Mouse (Mus musculus): ENCODE data around the gene Atg14. TPM values are rescaled to one million over a fixed set of nuclear protein-coding genes. Genes with fewer than 3 reads are reported as not detected.

Gene Atg14
- polyA plus RNA-seq, 1 experiment from 2014 or later, result 17.0 TPM

DNA sequence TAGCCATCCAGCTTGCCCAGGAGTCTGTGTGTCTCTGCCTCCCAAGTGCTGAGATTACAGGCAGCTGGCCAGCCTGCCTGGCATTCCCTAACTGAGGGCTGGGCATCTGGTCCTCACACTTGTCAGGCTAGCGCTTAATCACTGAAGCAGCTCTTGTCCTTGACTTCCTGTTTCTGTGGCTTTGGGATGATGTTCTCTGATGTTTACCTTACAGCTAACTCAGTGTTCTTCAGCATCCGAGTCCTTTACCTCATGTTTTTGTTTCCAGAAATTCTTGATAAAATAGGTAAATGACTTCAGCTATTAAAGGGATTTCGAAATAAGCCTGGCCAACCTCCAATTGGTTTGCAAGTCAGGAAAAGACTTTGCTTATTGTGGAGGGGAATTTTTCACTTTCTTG, 66.4 kb downstream of the Atg14 start:
- no peaks in the 10 kb centered on the region for H3K27me3 ChIP-seq
- H3K9ac ChIP-seq, result no peak overlapping the region
- no peaks in the 10 kb centered on the region for H3K4me1 ChIP-seq
- no peak overlapping the region for H3K27ac ChIP-seq (replicated peaks)
- no peaks in the 10 kb centered on the region for H3K9me3 ChIP-seq (replicated peaks)
- H3K36me3 ChIP-seq, result peaks cover 6% of the 10 kb centered on the region; the same call in 1 of the 2 replicates
- 82% methylated on average over 3 of the region's 3 CpGs for WGBS
- H3K4me2 ChIP-seq (replicated peaks), result no peak overlapping the region
- no peak overlapping the region for H3K4me3 ChIP-seq (replicated peaks)
- no peak for ATAC-seq (ENCODE audit: insufficient number of reproducible peaks, low FRiP score, low TSS enrichment, low read depth)

DNA sequence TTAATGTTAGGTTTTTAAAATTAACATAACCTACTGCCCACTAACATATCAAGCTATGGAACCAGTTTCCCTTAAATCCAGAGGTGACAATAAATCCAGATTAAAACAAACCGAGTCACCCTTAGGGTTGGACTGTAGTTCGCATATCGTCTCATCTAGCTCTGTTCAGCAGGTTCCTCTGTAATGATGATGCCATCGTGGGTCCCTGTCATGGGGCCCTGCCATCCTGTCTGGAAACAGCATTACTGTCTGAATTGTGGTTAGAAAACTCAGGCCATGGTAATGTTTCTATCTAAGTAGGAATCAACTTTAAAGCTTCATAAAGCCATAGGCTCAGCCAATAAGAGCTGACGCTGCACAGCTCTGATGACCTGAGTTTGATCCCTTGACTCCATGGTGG, 71.8 kb downstream of the Atg14 start:
- H3K27me3 ChIP-seq, result no peaks in the 10 kb centered on the region
- 52% methylated on average over 5 of the region's 5 CpGs for WGBS
- H3K9ac ChIP-seq, result no peak overlapping the region
- no peak overlapping the region for H3K4me3 ChIP-seq (replicated peaks)
- no peak for ATAC-seq (ENCODE audit: insufficient number of reproducible peaks, low FRiP score, low TSS enrichment, low read depth)
- H3K9me3 ChIP-seq (replicated peaks), result no peaks in the 10 kb centered on the region
- no peak overlapping the region for H3K4me2 ChIP-seq (replicated peaks)
- no peaks in the 10 kb centered on the region for H3K4me1 ChIP-seq
- H3K27ac ChIP-seq (replicated peaks), result no peak overlapping the region
- H3K36me3 ChIP-seq, result no peaks in the 10 kb centered on the region

DNA sequence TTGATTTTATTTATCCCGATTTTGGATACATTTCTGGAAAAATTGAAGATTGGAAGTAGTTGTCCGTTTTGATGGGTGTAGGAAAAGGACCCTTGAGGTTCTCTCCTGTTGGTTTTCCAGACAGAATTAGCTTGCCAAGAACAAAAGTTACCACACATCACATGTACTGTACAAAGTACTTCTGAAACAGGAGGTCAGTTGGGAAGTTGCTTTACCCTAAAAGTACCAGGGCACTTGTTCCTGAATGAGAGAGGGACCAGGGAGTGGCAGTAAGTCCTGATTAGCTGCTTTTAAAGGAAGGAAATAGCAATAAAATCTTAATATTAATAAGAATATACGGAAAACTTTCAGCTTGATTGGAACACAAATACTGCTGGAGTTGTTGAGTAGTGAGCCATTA, 73.3 kb downstream of the Atg14 start:
- Histone ChIP-seq H3K27ac (replicated peaks) (no peak overlapping the region), H3K36me3 (no peaks in the 10 kb centered on the region), H3K4me1 (no peaks in the 10 kb centered on the region), H3K9me3 (replicated peaks) (no peaks in the 10 kb centered on the region), H3K4me3 (replicated peaks) (no peak overlapping the region), H3K9ac (no peak overlapping the region), H3K4me2 (replicated peaks) (no peak overlapping the region), H3K27me3 (no peaks in the 10 kb centered on the region)
- WGBS, result 79% methylated on average over 3 of the region's 3 CpGs
- no peak for ATAC-seq (ENCODE audit: insufficient number of reproducible peaks, low FRiP score, low TSS enrichment, low read depth)

DNA sequence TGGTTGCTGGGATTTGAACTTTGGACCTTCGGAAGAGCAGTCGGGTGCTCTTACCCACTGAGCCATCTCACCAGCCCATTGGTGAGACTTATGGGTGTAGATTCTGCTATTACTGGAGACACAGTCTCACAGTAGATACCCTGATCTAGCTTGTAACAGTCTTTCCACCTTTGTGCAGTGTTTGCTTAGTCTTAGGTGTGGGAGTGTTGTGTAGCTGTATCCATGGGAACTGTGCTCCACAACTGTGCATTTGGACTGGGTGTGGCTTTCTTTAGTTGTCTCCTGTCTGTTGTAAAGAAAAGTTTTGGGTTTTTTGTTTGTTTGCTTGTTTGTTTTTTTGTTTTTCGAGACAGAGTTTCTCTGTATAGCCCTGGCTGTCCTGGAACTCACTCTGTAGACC, 74.5 kb downstream of the Atg14 start:
- WGBS, result 94% methylated on average over 3 of the region's 3 CpGs
- no peaks in the 10 kb centered on the region for H3K27me3 ChIP-seq
- H3K27ac ChIP-seq (replicated peaks), result no peak overlapping the region

DNA sequence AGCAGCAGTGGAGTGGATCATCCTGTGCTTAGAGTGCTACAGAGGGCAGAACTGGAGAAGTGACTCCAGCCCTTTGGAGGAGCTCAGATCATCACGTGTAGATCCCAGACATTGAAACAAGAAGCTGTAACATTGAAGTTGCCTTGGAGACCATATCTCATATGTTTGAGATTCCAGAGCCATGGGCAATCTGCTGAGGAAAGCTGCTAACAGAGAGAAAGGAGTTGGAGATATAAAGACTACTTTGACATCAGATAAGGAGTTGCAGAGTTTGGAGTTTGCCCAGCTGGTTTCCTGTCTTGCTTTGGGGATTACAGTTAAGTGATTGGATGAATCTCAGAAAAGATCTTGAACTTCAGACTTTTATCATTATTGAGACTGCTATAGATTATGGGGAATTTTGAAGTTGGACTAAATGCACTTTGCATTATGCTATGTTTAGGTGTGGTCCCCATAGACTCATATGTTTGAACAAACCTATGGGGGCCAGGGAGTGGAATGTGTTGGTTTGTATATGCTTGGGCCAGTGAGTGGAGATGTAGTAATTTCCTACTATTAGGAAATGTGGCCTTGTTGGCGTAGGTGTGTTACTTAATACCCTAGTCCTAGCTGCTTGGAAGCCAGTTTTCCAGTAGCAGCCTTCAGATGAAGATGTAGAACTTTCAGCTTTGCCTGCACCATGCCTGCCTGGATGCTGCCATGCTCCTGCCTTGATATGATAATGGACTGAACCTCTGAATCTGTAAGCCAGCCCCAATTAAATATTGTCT, 76.7 kb downstream of the Atg14 start:
- Histone ChIP-seq H3K27ac (replicated peaks) (no peak overlapping the region), H3K4me3 (replicated peaks) (no peak overlapping the region), H3K9me3 (replicated peaks) (no peaks in the 10 kb centered on the region), H3K4me2 (replicated peaks) (no peak overlapping the region), H3K4me1 (no peaks in the 10 kb centered on the region), H3K36me3 (no peaks in the 10 kb centered on the region), H3K9ac (no peak overlapping the region), H3K27me3 (no peaks in the 10 kb centered on the region)
- ATAC-seq (ENCODE audit: insufficient number of reproducible peaks, low FRiP score, low TSS enrichment, low read depth), result no peak
- 88% methylated on average over 2 of the region's 2 CpGs for WGBS

More for the DNA sequence above, 74.5 kb downstream of the Atg14 start:
- H3K9ac ChIP-seq, result no peak overlapping the region
- H3K4me2 ChIP-seq (replicated peaks), result no peak overlapping the region
- no peak for ATAC-seq (ENCODE audit: insufficient number of reproducible peaks, low FRiP score, low TSS enrichment, low read depth)
- H3K4me1 ChIP-seq, result no peaks in the 10 kb centered on the region
- no peak overlapping the region for H3K4me3 ChIP-seq (replicated peaks)
- H3K9me3 ChIP-seq (replicated peaks), result no peaks in the 10 kb centered on the region
- no peaks in the 10 kb centered on the region for H3K36me3 ChIP-seq

Other genes starting within 250 kb of the Atg14 start
- 199 and 236 TPM in 2 replicates for gene Lgals3, start 202.9 kb downstream of the Atg14 start, polyA plus RNA-seq (2015; fragmentation: Nextera tagmentation; extraction: Ambion mirVana)
- gene Dlgap5, start 152.2 kb downstream of the Atg14 start, polyA plus RNA-seq (2015; fragmentation: Nextera tagmentation; extraction: Ambion mirVana), result 37.5 and 38.4 TPM in 2 replicates
- gene Fbxo34, start 120.2 kb downstream of the Atg14 start, polyA plus RNA-seq (2015; fragmentation: Nextera tagmentation; extraction: Ambion mirVana), result 23.0 and 26.3 TPM in 2 replicates
- gene Ktn1, start 77.8 kb upstream of the Atg14 start, polyA plus RNA-seq (2015; fragmentation: Nextera tagmentation; extraction: Ambion mirVana), result 54.7 and 56.6 TPM in 2 replicates

All from embryonic facial prominence, embryonic 15.5 days (tissue).